Mouse (Mus musculus): ENCODE data around the gene Rasgef1c.

DNA sequence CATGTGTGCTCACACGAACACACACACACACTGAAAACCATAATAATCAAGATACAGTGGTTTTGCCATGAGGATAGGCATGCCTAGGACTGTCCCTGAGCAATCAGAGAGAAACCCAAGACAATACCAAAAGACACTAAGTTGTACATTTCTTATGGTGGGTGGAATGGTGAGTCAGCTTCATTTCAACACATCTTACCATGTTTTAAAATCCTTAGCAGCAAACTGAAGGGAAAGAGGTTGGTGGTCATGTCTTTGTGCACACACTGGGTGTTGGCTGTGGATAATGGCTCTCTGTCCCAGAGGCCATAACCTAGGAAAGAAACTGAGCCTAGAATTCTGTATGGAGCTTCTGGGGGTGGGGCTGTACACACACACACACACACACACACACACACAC is 32.2 kb downstream of the Rasgef1c start:
- TF ChIP-seq CTCF (IDR thresholded peaks at IDR 0.05; ENCODE audit: borderline replicate concordance, insufficient read depth, low read length): no peak
- no peak for TF ChIP-seq POLR2A (IDR thresholded peaks at IDR 0.05; ENCODE audit: low read depth, low read length)
